Mouse (Mus musculus) liver, postnatal 0 days (tissue): Measurements from ENCODE around the gene 2310034G01Rik. TPM values are rescaled to one million over a fixed set of nuclear protein-coding genes. Genes with fewer than 3 reads are reported as not detected.

ENCODE experiments used
- ATAC-seq: fragments of 200-750 bp; cut with Nextera tagmentation; 2 replicates; pipeline ENCODE4 v1.8.0; 2017; ENCODE audit warnings: mild to moderate bottlenecking, moderate library complexity
- DNase-seq: peaks from one replicate; pipeline ENCODE4 v3.0.0-alpha.2; 2016
- H3K27ac ChIP-seq: fragments of 300-500 bp; sonication (generic); 2 replicates; pipeline ENCODE4 v1.5.1; 2014; ENCODE audit warnings: antibody characterized with exemption, moderate library complexity, mild to moderate bottlenecking, low read depth
- H3K27me3 ChIP-seq: fragments of 300-500 bp; sonication (generic); 2 replicates; pipeline ENCODE4 v1.6.1; 2014; ENCODE audit warnings: low read length, control low read depth, mixed read lengths; ENCODE audit not compliant: insufficient read depth
- H3K36me3 ChIP-seq: fragments of 300-500 bp; sonication (generic); replicated peaks from 2 replicates; pipeline ENCODE4 v1.6.1; 2014; ENCODE audit warnings: mild to moderate bottlenecking, control low read depth, low read length, moderate library complexity, mixed read lengths; ENCODE audit not compliant: insufficient read depth
- H3K4me1 ChIP-seq: fragments of 300-500 bp; sonication (generic); 2 replicates; pipeline ENCODE4 v1.6.1; 2014; ENCODE audit warnings: antibody characterized with exemption, mild to moderate bottlenecking, control low read depth; ENCODE audit not compliant: insufficient read depth
- H3K4me2 ChIP-seq: fragments of 300-500 bp; sonication (generic); 2 replicates; pipeline ENCODE4 v1.6.1; 2014; ENCODE audit warnings: low read depth, mild to moderate bottlenecking, low read length, moderate library complexity, mixed read lengths
- H3K4me3 ChIP-seq: fragments of 300-500 bp; sonication (generic); 2 replicates; pipeline ENCODE4 v1.5.1; 2014; ENCODE audit warnings: low read depth, low read length
- H3K9ac ChIP-seq: fragments of 300-500 bp; sonication (generic); replicated peaks from 2 replicates; pipeline ENCODE4 v1.6.1; 2014; ENCODE audit warnings: mild to moderate bottlenecking, moderate library complexity
- H3K9me3 ChIP-seq: fragments of 300-500 bp; sonication (generic); 2 replicates; pipeline ENCODE4 v1.6.1; 2016; ENCODE audit warnings: mild to moderate bottlenecking, control low read depth, low read length, mixed read lengths
- CTCF ChIP-seq: sonication (generic); IDR thresholded peaks from 2 replicates; pipeline ENCODE4 v1.5.1; 2016; ENCODE audit warnings: antibody characterized with exemption, low read depth
- EP300 ChIP-seq: IDR thresholded peaks from 2 replicates; pipeline ENCODE4 v1.6.1; 2016; ENCODE audit warnings: antibody characterized with exemption, low read depth, mild to moderate bottlenecking
- WGBS: fragments of 180-500 bp; shearing (Covaris S2); extraction: QIAGEN DNeasy Blood & Tissue Kit; methylation state at CpG from one replicate; pipeline ENCODE4 v1.1.7; 2014; ENCODE audit not compliant: insufficient replicate concordance; 5-methylcytosine and 5-hydroxymethylcytosine counted together
- polyA plus RNA-seq: library from polyadenylated mRNA; unstranded; fragments of >200 nt; fragmentation: Nextera tagmentation; extraction: Ambion mirVana; gene quantifications from 2 replicates; pipeline ENCODE4 v1.2.1, GENCODE M21; 2015

The 2310034G01Rik gene
- polyA plus RNA-seq, 1 experiment from 2014 or later = 0.75 TPM

DNA sequence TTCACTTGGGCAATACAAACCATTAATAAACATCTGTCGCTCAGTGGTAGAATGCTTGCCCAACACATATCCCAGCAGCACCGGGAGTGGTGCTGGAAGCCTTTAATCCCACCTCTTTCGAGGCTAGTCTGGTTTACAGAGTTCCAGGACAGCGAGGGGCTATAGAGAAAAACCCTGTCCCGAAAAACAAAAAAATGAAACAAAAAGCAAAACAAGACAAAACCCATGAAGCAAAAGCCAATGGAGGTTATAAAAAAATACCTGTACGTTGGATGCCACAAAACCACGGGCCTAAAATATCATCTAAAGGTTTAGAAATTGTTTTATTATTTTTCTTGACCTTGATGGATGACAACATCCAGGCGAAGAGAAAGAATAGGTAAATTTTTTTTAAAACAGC is 46.0 kb upstream of the 2310034G01Rik start:
- Histone ChIP-seq H3K9ac (peak overlapping the region; percentile 70; the same call in 1 of the 2 replicates), H3K27ac (no peak overlapping the region)
- DNase-seq = no peak

DNA sequence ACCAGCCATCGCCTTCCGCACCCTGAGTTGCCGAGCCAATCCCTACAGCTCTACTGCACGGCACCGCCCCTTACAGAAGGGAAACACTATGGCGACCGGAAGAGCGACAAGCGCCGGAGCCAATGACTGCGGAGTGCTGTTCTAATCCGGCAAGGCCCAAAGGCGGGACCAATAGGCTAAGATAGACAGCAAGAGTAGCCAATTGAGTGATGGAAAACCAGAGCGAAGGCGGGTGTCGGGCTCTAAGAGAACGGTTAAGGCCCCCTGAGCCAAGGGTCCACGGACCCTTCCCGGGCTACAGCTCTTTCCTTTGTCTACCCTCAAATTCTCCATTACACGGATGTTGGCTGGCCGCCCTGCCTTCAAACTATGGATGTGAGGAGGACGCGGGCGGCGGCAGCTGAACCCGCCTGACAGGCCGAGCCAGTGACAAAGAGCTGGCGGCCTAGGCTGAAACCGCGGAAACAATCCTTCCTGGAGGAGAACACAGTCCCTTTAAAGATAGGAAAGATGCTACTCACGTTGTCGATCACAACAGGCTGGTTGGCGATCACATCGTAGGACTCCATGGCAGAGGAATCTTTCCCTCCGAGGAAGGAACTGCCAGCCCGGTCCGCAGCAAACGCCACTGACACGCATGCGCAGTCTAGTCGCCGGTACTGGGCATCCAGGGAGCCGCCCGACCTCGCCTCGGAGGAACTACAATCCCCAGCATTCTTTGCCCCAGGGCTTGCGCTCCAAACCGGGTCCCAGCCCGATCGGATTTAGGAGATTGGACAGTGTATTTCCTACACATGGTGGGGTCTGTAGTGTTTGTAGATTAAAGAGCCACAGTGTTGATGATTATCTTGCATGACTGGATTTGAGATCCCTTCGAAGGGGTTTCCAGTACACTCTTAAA is 45.3 kb upstream of the 2310034G01Rik start, which contains the start of gene Actr1a:
Gene Actr1a, minus strand, starts transcription at position 640 of the 901 bp plus-strand sequence.
- Histone ChIP-seq H3K36me3 (0 out of 2 replicates have a peak, but pooled peaks cover 7% of the 10 kb centered on the region), H3K27me3 (no peaks in the 10 kb centered on the region), H3K9ac (peak within 1 kb of the TSS; percentile 70), H3K4me3 (peak within 1 kb of the TSS; percentile 84), H3K4me2 (peak within 1 kb of the TSS; percentile 100), H3K27ac (peak within 1 kb of the TSS; percentile 70), H3K4me1 (peaks cover 22% of the 10 kb centered on the region), H3K9me3 (no peaks in the 10 kb centered on the region)
- WGBS = under 1% methylated on average over 51 of the region's 51 CpGs
- TF ChIP-seq CTCF = no peak
- no peak for TF ChIP-seq EP300
- DNase-seq (peak; percentile 96), ATAC-seq (peak; percentile 92)

More for the DNA sequence above, 46.0 kb upstream of the 2310034G01Rik start:
- no peak for ATAC-seq
- H3K4me1 ChIP-seq = peaks cover 22% of the 10 kb centered on the region
- TF ChIP-seq CTCF = no peak
- TF ChIP-seq EP300 = no peak
- WGBS = 11% methylated on average over 8 of the region's 8 CpGs
- peak overlapping the region; percentile 100 for H3K4me2 ChIP-seq
- 0 out of 2 replicates have a peak, but pooled peaks cover 4% of the 10 kb centered on the region for H3K36me3 ChIP-seq
- no peaks in the 10 kb centered on the region for H3K9me3 ChIP-seq
- H3K4me3 ChIP-seq = peak overlapping the region; percentile 67
- no peaks in the 10 kb centered on the region for H3K27me3 ChIP-seq

DNA sequence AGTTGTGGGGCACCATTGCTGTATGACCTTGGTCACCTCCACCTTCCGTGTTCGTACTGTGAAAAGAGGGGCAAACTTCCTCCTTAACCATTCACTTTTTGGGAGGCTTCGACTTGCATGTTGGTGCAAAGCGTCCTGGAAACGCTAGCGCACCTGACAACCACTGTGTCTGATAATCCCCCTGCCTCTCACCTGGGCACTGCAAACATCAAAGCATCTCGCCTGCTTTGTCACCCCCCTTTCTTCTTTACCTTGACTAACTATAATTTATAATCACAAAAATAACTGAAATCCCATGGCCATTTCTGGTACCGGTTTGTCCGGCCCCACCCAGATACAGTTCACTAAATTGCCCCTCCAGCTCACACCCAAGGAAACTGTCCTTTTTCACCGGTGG is 44.6 kb upstream of the 2310034G01Rik start:
- Histone ChIP-seq H3K27me3 (no peaks in the 10 kb centered on the region), H3K9me3 (no peaks in the 10 kb centered on the region), H3K36me3 (peaks cover 10% of the 10 kb centered on the region; the same call in 1 of the 2 replicates), H3K27ac (no peak overlapping the region), H3K9ac (peak overlapping the region; percentile 49), H3K4me2 (peak overlapping the region; percentile 91), H3K4me1 (peaks cover 20% of the 10 kb centered on the region), H3K4me3 (peak overlapping the region; percentile 67)
- ATAC-seq (no peak), DNase-seq (no peak)
- TF ChIP-seq CTCF (no peak), EP300 (no peak)
- 3% methylated on average over 10 of the region's 10 CpGs for WGBS

- WGBS = 36% methylated on average over 4 of the region's 4 CpGs
- H3K4me3 ChIP-seq = no peak overlapping the region
- peak; percentile 58 for DNase-seq
- H3K27ac ChIP-seq = no peak overlapping the region
- H3K4me2 ChIP-seq = no peak overlapping the region
- peaks cover 14% of the 10 kb centered on the region for H3K36me3 ChIP-seq
- no peak for ATAC-seq
- no peaks in the 10 kb centered on the region for H3K27me3 ChIP-seq
- peak; percentile 69 for TF ChIP-seq CTCF
- TF ChIP-seq EP300 = no peak
- H3K4me1 ChIP-seq = peaks cover 11% of the 10 kb centered on the region
- H3K9me3 ChIP-seq = no peaks in the 10 kb centered on the region
- no peak overlapping the region for H3K9ac ChIP-seq
Observed at GRCm38 (mm10) chr19:46392018-46392417, 41.9 kb upstream of the 2310034G01Rik start.

DNA sequence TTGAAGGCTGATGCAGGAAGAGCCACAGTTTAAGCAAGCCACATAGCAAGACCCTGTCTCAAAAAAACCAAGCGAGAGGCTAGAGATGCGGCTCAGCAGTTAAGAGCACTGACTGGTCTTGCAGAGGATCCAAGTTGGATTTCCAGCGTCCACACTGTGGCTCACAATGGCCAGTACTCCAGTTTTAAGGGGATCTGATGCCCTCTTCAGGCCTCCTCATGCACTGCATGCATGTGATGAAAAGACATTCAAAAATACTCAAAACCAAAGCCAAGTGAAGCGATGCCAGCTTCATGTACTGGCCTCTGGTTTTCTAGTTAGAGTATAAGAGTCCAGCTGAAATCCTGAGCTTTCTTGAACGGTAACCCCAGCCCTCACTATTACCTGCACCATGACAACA is 39.8 kb upstream of the 2310034G01Rik start:
- no peak for DNase-seq
- Histone ChIP-seq H3K4me2 (no peak overlapping the region), H3K4me3 (no peak overlapping the region), H3K27ac (no peak overlapping the region), H3K9ac (no peak overlapping the region), H3K27me3 (no peaks in the 10 kb centered on the region), H3K9me3 (no peaks in the 10 kb centered on the region), H3K36me3 (peaks cover 28% of the 10 kb centered on the region), H3K4me1 (peaks cover 10% of the 10 kb centered on the region)
- TF ChIP-seq EP300 (no peak), CTCF (peak; percentile 50)
- 88% methylated on average over 5 of the region's 5 CpGs for WGBS
- ATAC-seq = no peak

- 91% methylated on average over 9 of the region's 9 CpGs for WGBS
- TF ChIP-seq CTCF = no peak
- TF ChIP-seq EP300 = no peak
- Histone ChIP-seq H3K4me1 (no peaks in the 10 kb centered on the region), H3K27ac (no peak overlapping the region), H3K27me3 (no peaks in the 10 kb centered on the region), H3K4me2 (no peak overlapping the region), H3K36me3 (peaks cover 91% of the 10 kb centered on the region), H3K9ac (no peak overlapping the region), H3K9me3 (no peaks in the 10 kb centered on the region), H3K4me3 (no peak overlapping the region)
- DNase-seq (no peak), ATAC-seq (peak; percentile 36; the same call in 1 of the 2 replicates)
Observed at GRCm38 (mm10) chr19:46382275-46382674, 32.2 kb upstream of the 2310034G01Rik start.
